Mouse (Mus musculus) kidney, embryonic 14.5 days (tissue): Measurements from ENCODE around the gene Pcbp4. TPM values are rescaled to one million over a fixed set of nuclear protein-coding genes. Genes with fewer than 3 reads are reported as not detected.

Experiments used
- ATAC-seq: fragments of 200-750 bp; cut with Nextera tagmentation; 2 replicates; pipeline ENCODE4 v1.8.0; 2017; ENCODE audit warnings: moderate number of reproducible peaks, mild to moderate bottlenecking, moderate TSS enrichment, moderate library complexity; ENCODE audit not compliant: low FRiP score, low TSS enrichment
- H3K27ac ChIP-seq: fragments of 300-500 bp; sonication (generic); 2 replicates; pipeline ENCODE4 v1.5.1; 2014; ENCODE audit warnings: low read depth, mild to moderate bottlenecking, low read length, moderate library complexity, mixed read lengths
- H3K27me3 ChIP-seq: fragments of 300-500 bp; sonication (generic); 2 replicates; pipeline ENCODE4 v1.6.1; 2014; ENCODE audit warnings: mild to moderate bottlenecking, low read length; ENCODE audit not compliant: control insufficient read depth, insufficient read depth
- H3K36me3 ChIP-seq: fragments of 300-500 bp; sonication (generic); 2 replicates; pipeline ENCODE4 v1.6.1; 2014; ENCODE audit warnings: low read length, mixed read lengths; ENCODE audit not compliant: control insufficient read depth, insufficient read depth
- H3K4me1 ChIP-seq: fragments of 300-500 bp; sonication (generic); 2 replicates; pipeline ENCODE4 v1.6.1; 2014; ENCODE audit warnings: low read length, mixed read lengths; ENCODE audit not compliant: control insufficient read depth, insufficient read depth
- H3K4me2 ChIP-seq: fragments of 300-500 bp; sonication (generic); replicated peaks from 2 replicates; pipeline ENCODE4 v1.6.1; 2014; ENCODE audit warnings: low read depth, mild to moderate bottlenecking, low read length
- H3K4me3 ChIP-seq: fragments of 300-500 bp; sonication (generic); 2 replicates; pipeline ENCODE4 v1.5.1; 2014; ENCODE audit warnings: mild to moderate bottlenecking, low read length
- H3K9ac ChIP-seq: fragments of 300-500 bp; sonication (generic); 2 replicates; pipeline ENCODE4 v1.6.1; 2014; ENCODE audit warnings: low read depth, mild to moderate bottlenecking, low read length, moderate library complexity
- H3K9me3 ChIP-seq: fragments of 300-500 bp; sonication (generic); 2 replicates; pipeline ENCODE4 v1.6.1; 2016; ENCODE audit warnings: low read length; ENCODE audit not compliant: control insufficient read depth
- WGBS: fragments of 180-500 bp; shearing (Covaris S2); extraction: QIAGEN DNeasy Blood & Tissue Kit; methylation state at CpG from one replicate; pipeline ENCODE4 v1.1.7; 2014; 5-methylcytosine and 5-hydroxymethylcytosine counted together
- polyA plus RNA-seq: library from polyadenylated mRNA; unstranded; fragments of >200 nt; fragmentation: Nextera tagmentation; extraction: Ambion mirVana; gene quantifications from 2 replicates; pipeline ENCODE4 v1.2.1, GENCODE M21; 2014

Pcbp4 gene
- polyA plus RNA-seq, 1 experiment from 2014 or later = 129 TPM

GRCm38 (mm10) chr9:106477649-106478048 is 24.6 kb downstream of the Pcbp4 start:
- H3K9ac ChIP-seq = peak overlapping the region; percentile 74
- ATAC-seq = no peak
- H3K4me3 ChIP-seq = peak overlapping the region; percentile 70
- H3K4me2 ChIP-seq = peak overlapping the region; percentile 79
- H3K36me3 ChIP-seq = peaks cover 20% of the 10 kb centered on the region
- WGBS = 3% methylated on average over 16 of the region's 16 CpGs
- no peak overlapping the region for H3K27ac ChIP-seq
- H3K9me3 ChIP-seq = no peaks in the 10 kb centered on the region
- H3K27me3 ChIP-seq = no peaks in the 10 kb centered on the region
- H3K4me1 ChIP-seq = peaks cover 19% of the 10 kb centered on the region

DNA sequence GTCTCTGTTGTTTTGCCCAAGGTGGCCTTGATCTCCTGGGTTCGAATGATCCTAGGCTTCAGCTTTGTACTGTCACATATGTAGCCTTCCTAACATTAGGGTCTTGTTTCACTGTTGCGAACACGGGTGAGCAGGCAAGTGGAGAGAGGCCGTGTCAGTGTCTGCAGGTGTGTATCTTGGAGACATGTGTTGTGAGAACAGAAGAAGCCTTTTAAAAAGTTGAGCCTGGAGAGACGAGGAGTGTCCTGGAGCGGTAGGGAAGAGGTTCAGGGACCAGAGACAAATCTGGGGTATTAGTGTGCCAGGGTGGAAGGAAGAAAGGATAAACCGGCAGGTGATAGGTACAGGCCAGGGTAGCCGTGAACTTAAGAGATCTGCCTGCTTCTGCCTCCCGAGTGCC is 25.0 kb downstream of the Pcbp4 start:
- Histone ChIP-seq H3K9me3 (no peaks in the 10 kb centered on the region), H3K4me1 (peaks cover 19% of the 10 kb centered on the region), H3K9ac (peak overlapping the region; percentile 74; the same call in 1 of the 2 replicates), H3K27me3 (no peaks in the 10 kb centered on the region), H3K27ac (no peak overlapping the region), H3K4me2 (peak overlapping the region; percentile 79), H3K36me3 (peaks cover 25% of the 10 kb centered on the region), H3K4me3 (peak overlapping the region; percentile 70)
- no peak for ATAC-seq
- 74% methylated on average over 9 of the region's 9 CpGs for WGBS

DNA sequence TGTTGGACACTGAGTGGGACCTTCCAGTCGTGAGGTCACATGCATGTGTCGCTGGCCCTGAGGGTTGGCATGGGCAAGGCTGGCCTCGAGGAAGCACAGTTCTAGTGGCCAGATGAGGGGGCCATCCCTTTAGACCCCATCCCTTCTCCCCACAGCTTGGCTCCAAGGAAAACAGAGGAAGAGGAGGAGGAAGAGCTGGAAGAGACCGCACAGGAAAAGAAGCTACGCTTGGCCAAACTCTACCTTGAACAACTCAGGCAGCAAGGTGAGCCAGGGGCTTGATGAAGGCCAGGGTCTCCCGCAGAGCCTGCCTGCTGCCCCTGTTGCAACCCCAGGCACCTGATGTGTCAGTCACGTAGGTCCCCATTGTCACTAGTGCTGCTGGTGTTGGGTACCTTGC is 27.4 kb downstream of the Pcbp4 start:
- peaks cover 48% of the 10 kb centered on the region for H3K36me3 ChIP-seq

DNA sequence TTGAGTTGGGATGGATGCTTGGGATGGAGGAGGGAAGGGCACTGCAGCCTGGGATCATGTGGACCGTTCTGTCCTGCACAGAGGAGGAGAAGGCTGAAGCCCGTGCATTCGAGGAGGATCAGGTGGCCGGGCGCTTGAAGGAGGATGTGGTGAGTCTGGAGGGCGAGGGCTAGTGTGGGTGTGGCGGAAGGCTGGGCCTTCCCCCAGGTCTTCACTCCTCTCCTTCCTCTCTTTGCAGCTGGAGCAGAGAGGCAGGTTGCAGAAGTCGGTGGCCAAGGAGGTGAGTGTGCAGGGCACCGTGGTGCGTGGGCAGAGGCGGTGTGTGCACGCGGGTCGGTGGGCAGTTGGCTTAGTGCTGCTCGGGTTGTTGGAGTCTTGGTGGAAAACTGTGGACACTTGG is 28.0 kb downstream of the Pcbp4 start:
- H3K9ac ChIP-seq = no peak overlapping the region
- no peak overlapping the region for H3K4me3 ChIP-seq
- H3K9me3 ChIP-seq = no peaks in the 10 kb centered on the region
- H3K4me1 ChIP-seq = peaks cover 15% of the 10 kb centered on the region
- ATAC-seq = no peak
- WGBS = 90% methylated on average over 15 of the region's 15 CpGs
- H3K4me2 ChIP-seq = no peak overlapping the region
- no peak overlapping the region for H3K27ac ChIP-seq
- H3K27me3 ChIP-seq = no peaks in the 10 kb centered on the region
- H3K36me3 ChIP-seq = peaks cover 53% of the 10 kb centered on the region

More for the DNA sequence above, 27.4 kb downstream of the Pcbp4 start:
- no peak for ATAC-seq
- H3K9ac ChIP-seq = no peak overlapping the region
- no peak overlapping the region for H3K27ac ChIP-seq
- H3K9me3 ChIP-seq = no peaks in the 10 kb centered on the region
- H3K4me3 ChIP-seq = no peak overlapping the region
- H3K4me2 ChIP-seq = no peak overlapping the region
- 89% methylated on average over 7 of the region's 7 CpGs for WGBS
- H3K27me3 ChIP-seq = no peaks in the 10 kb centered on the region
- peaks cover 19% of the 10 kb centered on the region for H3K4me1 ChIP-seq

- no peak overlapping the region for H3K9ac ChIP-seq
These were observed 28.6 kb downstream of the Pcbp4 start for GRCm38 (mm10) chr9:106481676-106482075.

DNA sequence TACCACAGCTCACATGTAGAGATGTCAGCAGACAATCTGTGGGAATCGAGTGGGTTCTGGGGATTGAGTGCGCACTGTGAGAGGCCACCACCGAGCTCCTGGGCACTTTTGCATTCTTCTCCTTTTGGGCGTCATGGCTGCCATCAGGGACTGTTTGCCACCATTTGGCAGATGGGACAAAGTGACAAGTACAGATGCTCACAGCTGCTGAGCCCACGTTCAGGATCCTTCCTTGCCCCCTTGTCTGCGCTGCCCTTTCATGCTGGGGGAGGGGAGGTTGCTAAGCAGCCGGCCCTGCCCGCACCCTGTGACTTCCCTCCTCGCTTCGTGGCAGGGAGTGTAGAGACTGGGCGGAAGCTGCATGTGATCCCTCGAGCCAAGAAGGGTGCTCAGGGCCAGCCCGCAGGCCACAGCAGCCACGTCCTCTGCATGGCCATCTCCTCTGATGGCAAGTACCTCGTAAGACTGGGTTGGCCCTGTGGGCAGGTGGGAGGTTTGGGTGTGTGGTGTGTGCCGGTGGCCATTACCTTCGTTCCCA is 29.6 kb downstream of the Pcbp4 start:
- Histone ChIP-seq H3K9me3 (no peaks in the 10 kb centered on the region), H3K4me1 (peaks cover 9% of the 10 kb centered on the region), H3K4me3 (no peak overlapping the region), H3K4me2 (no peak overlapping the region), H3K36me3 (peaks cover 54% of the 10 kb centered on the region), H3K9ac (no peak overlapping the region), H3K27me3 (no peaks in the 10 kb centered on the region), H3K27ac (no peak overlapping the region)
- ATAC-seq = no peak
- 89% methylated on average over 17 of the region's 17 CpGs for WGBS

More at GRCm38 (mm10) chr9:106481676-106482075, 28.6 kb downstream of the Pcbp4 start:
- Histone ChIP-seq H3K4me1 (peaks cover 9% of the 10 kb centered on the region), H3K27me3 (no peaks in the 10 kb centered on the region), H3K9me3 (no peaks in the 10 kb centered on the region), H3K4me2 (no peak overlapping the region), H3K27ac (no peak overlapping the region), H3K36me3 (peaks cover 54% of the 10 kb centered on the region), H3K4me3 (no peak overlapping the region)
- WGBS = 90% methylated on average over 13 of the region's 13 CpGs
- no peak for ATAC-seq

GRCm38 (mm10) chr9:106483136-106483535 is 30.0 kb downstream of the Pcbp4 start:
- 93% methylated on average over 10 of the region's 10 CpGs for WGBS
- H3K36me3 ChIP-seq = peaks cover 54% of the 10 kb centered on the region
- H3K9ac ChIP-seq = no peak overlapping the region

DNA sequence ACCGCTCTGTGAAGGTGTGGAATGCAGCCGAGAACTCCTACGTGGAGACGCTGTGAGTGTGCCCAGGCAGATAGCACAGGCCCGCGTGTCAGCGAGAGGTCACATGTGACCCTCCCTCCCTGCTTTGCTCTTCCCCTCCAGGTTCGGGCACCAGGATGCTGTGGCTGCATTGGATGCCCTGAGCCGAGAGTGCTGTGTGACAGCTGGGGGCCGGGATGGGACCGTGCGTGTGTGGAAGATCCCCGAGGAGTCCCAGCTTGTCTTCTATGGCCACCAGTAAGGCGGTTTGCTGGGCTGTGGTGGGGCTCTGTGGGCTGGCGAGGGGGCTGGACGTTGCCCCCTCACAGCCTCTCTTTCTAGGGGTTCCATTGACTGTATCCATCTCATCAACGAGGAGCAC is 30.5 kb downstream of the Pcbp4 start:
- Histone ChIP-seq H3K4me1 (no peaks in the 10 kb centered on the region), H3K36me3 (peaks cover 54% of the 10 kb centered on the region), H3K4me2 (no peak overlapping the region), H3K27ac (no peak overlapping the region), H3K9ac (no peak overlapping the region), H3K27me3 (no peaks in the 10 kb centered on the region), H3K9me3 (no peaks in the 10 kb centered on the region), H3K4me3 (no peak overlapping the region)
- WGBS = 92% methylated on average over 17 of the region's 17 CpGs
- ATAC-seq = no peak

More at GRCm38 (mm10) chr9:106483136-106483535, 30.0 kb downstream of the Pcbp4 start:
- Histone ChIP-seq H3K4me1 (peaks cover 4% of the 10 kb centered on the region), H3K9me3 (no peaks in the 10 kb centered on the region), H3K27me3 (no peaks in the 10 kb centered on the region), H3K4me2 (no peak overlapping the region), H3K4me3 (no peak overlapping the region), H3K27ac (no peak overlapping the region)
- no peak for ATAC-seq

- H3K27ac ChIP-seq = no peak overlapping the region
- ATAC-seq = no peak
- no peak overlapping the region for H3K9ac ChIP-seq
- H3K4me2 ChIP-seq = no peak overlapping the region
- 81% methylated on average over 10 of the region's 10 CpGs for WGBS
- H3K27me3 ChIP-seq = no peaks in the 10 kb centered on the region
- H3K36me3 ChIP-seq = peaks cover 54% of the 10 kb centered on the region
- no peak overlapping the region for H3K4me3 ChIP-seq
- H3K9me3 ChIP-seq = no peaks in the 10 kb centered on the region
- H3K4me1 ChIP-seq = no peaks in the 10 kb centered on the region
These were observed 32.0 kb downstream of the Pcbp4 start for GRCm38 (mm10) chr9:106485076-106485475.
